Mouse (Mus musculus): ENCODE results near the gene Tceal3.
"Not testable (repeated sequence)": the region's sequence is repeated elsewhere in the genome, so short reads cannot be mapped to it uniquely, and the experiment has no call there.

The Tceal3 gene

DNA sequence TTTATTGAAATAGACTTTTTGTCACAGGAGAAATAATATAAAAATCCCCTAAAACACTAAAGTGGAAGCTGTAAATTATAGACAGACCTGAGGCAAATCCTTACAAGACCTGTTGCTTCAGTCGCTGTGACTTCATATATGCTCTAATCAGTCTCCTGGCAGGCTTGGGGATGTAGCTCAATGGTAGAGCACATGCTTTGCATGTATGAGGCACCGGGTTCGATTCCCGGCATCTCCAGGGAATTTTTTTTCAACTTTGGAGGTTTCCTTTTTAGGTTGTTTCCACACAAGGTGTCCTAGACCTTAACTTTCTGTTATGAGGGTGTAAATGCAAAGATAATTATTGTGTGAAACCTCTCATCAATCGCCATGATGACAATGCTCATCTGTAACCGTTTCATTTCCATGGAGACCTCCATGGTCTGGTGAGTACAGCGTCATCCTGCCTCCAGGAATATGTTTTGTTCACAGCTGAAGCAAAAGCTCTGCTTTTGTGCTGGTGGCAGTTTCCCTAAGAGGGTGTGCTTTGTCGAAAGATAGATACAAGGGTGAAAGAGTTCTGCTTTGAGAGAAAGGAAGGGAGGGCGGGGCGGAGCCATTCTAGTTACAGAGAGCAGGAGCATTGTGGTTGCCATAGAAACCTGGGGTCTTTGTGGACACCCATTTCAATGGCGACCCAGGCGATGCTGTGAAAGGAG, at the start of gene Tceal3:
Gene Tceal3 (plus strand): TSS at position 644 of the 698 bp plus-strand sequence.
- peak; percentile 69 to 74 for DNase-seq

DNA sequence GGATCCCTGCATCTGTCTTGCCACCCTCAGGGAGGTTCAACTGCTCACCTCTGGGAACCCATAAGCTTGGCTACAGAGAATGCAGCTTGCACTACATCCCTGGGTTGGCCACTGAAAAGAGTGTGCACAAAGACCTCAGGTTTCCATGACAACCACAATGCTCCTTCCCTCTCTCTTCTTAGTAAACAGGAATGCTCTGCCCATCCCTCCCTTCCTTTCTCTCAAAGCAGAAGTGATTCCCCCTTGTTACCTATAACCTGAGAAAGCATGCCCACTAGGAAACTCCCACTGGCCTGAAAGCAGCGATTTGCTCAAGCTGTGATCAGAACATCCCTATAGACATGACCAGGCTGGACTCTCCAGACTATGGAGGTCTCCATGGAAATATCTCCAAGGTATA, 46.7 kb upstream of the Tceal3 start, which contains the start of gene Kir3dl2:
Gene Kir3dl2 (minus strand): TSS at position 101 of the 400 bp plus-strand sequence.
- not testable (repeated sequence) for DNase-seq

DNA sequence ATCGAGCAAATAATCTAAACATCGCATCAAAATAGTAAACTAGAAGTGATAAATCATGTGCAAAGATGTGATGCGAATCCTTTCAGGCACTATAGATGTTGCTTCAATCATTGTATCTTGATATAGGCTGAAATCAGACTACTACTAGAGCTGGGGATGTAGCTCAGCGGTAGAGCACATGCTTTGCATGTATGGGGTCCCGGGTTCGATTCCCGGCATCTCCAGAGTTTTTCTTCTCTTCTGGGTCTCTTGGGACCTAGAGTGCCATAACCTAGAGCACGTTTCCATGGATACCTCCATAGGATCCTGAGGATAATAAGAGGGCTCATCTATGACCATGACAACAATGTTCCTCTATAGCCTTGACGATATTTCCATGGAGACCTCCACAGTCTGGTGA, 21.5 kb upstream of the Tceal3 start:
- not testable (repeated sequence) for DNase-seq

DNA sequence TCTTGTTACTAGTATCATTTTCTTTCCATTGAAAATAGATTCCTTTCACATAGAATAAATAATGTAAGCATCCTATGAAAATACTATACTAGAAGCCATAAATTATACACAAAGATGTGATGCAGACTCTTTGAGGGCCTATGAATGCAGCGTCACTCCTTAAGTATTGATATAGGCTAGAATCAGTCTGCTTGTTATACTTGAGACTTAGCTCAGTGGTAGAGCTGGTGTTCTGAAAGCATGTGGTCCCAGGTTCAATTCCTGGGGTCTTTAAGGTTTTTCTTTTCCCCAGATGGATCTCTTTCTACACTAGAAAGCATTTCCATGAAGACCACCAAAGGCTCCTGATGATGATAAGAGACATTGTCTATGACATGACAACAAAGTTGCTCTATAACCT, 6.0 kb upstream of the Tceal3 start:
- DNase-seq, result no peak

DNA sequence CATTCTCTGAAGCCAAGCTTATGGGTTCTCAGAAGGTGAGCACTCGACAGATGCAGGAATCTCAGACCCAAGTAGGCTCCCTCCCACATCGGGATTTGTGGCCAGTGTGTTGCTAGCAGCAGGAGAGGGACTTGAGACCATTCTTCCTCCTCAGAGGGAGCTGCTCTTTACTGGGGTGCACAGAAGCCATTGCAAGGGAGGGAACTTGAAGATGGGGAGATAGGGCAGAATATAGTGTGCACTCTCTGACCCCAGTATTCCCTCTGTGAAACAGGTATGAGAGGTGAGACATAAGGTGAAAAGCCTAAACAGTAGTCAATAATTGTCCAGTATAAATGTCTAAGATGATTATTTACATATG, 235 bp downstream of the Tceal3 start:
- DNase-seq, result no peak

DNA sequence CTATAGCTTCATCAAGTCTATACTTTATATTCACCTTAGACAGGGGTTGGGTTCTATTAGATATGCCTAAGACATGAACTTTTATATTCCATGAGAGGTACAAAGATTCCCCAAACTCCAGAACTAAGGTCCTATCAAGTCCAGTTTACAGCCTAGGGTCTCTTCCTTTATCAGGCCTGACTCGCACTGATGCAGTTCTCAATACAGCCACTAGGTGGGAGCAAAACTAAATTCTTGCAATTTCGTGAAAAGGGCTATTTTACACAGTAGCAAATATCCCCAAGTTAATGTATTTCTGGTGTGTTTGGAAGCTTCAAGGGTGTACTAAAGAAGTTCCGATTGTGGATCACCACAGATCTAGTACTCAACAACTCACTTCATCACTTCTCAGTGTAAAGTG, 8.8 kb downstream of the Tceal3 start:
- DNase-seq, result peak; percentile 60 to 74

DNA sequence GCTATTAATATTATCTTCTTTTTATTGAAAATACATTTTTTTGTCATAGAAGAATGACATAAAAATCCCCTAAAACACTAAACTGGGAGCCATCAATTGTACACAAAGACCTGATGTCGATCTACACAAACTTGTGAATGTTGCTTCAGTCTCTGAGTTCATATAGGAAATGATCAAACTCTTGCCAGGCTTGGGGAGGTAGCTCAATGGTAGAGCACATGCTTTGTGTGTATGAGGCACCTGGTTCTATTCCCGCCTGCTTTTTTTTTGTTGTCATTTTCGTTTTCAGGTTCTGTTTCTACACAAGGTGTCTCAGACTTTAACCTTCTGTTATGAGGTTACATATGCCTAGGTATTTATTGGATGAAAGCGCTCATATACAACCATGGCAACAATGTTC, 16.3 kb downstream of the Tceal3 start:
- no peak for DNase-seq

DNA sequence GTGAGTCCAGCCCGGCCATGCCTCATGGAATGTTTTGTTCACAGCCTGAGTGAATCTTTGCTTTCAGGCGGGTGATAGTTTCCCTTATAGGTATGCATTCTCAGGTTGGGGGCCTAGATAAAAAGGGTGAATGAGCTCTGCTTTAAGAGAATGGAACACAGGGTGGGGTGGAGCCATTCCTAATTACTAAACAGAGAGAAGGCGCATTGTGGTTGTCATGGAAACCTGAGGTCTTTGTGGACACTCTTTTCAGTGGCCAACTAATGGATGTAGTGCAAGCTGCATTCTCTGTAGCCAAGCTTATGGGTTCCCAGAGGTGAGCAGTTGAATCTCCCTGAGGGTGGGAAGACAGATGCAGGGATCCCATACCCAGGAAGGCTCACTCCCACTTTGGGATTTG, 16.8 kb downstream of the Tceal3 start:
- DNase-seq, result no peak

DNA sequence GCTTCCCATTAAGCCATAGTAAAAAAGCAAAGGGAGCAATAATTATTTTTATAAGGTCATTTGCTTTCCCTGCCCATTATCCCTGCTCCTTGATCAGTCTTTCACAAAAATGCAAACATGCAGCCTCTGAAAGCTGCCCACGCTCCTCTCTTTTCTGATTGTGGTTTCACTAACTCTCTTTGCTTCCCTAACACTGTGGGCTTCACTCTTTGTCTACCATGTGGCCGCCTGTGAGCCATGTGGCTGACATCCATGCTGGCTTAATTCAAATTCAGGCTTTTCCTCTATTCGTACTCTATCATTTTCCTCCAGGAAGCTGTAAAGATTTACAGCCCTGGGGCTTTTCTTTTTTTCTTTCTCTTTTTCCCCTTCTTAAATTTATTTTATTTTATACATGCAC, 20.7 kb downstream of the Tceal3 start:
- peak in 1 of 2 experiments; percentile 3 for DNase-seq

DNA sequence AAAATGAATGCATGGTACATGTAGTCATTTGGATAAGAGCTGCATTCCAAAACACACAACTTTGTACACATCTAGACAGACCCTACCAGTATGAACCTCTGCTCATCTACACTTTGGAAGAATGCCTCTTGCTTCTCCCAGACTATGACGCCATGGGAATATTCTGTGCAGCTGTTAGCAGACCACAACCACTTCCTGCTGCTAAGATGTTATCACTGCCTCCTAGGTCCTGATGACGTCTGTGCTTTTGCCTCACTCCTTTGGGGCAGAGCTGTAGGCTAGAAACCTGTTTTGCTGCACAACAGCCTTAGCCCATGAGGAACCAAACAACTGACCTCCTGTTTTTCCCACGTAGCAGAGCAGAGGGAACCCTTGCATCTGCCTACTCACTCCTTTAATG, 25.2 kb downstream of the Tceal3 start:
- DNase-seq, result not testable (repeated sequence)

DNA sequence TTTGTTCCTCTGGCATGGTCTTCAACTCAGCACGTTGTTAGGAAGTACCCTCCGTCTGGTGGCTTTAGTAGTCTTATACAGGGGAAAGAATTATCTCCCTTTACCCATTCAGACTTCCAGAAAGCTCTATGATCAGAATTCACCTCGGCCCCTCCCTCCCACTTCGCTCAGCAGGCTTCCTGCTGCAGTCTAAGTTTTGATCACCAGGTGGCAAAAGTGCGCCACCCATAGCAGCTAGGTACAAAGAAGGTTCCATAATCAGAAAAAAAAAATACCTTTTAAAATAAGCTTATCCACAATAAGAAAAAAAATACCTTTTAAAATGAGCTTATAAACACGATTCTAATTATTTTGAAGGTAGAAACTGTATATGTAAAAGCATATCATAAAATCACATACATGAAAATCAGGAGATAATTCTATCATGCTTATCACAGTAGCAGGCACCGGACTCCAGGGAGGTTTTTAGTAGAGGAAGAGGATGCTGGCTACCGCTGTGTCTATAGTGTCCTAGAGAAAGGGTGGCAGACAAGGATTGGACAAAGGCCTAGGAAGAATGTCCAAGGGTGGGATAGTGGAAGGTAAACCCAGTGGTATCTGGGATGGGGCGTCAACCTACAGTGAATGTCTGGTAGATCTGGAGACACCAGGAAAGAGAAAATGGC, 34.4 kb downstream of the Tceal3 start:
- peak; percentile 33 to 68 for DNase-seq

DNA sequence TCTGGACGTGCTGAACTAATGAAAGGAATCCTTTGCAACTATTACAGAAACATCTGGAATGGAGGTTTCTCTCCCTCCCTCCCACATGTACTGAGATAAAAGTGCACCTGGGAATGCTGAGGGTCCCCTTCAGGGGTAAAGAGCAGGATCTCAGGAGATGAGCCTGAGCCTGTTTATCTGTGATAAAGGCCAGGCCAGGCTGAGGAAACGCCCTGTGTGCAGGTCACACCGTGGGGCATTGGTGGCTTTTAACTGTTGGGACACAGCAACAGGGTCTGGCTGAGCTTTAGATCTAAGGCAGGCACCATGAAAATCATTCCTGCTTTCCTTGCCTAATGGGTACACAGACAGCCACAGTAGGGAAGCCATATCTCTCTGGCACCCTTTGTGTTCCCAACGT, 35.3 kb downstream of the Tceal3 start:
- DNase-seq, result no peak

DNA sequence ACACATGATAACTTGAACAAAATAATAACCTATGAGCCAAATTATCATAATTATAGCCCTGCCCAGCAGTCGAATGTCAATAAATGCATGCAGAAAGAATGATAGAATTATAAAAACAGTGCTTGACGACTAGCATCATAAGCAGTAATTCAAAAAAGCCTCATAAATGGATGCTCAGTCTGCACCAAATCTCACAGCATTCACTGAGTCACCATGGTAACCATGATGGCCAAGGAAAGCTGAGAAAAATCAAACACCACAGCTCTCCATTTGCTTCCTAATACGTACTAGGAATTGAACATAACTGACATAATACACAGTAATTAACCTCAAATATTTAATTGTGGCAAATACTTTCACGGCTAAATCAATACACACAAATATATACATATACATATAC, 44.5 kb downstream of the Tceal3 start:
- DNase-seq, result no peak

DNA sequence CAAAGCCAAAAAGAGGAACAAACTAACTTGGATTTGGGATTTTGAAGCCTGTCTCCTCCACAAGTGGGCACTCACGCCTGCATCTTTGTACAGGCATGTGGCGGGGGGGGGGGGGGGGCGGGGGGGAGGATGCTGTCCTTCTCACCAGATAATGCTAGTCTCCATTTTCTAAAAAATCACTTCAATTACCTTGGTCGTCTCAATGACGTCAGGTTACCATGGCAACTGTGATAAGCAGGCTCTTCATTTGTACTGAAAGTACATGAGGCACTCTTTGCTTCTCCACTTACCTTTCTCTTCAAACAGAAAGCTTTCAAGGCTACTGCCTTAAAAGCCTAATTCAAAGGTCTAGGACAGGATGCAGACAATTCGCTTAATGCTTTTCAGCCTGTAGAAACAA, 49.1 kb downstream of the Tceal3 start:
- DNase-seq, result peak; percentile 37 to 40

DNA sequence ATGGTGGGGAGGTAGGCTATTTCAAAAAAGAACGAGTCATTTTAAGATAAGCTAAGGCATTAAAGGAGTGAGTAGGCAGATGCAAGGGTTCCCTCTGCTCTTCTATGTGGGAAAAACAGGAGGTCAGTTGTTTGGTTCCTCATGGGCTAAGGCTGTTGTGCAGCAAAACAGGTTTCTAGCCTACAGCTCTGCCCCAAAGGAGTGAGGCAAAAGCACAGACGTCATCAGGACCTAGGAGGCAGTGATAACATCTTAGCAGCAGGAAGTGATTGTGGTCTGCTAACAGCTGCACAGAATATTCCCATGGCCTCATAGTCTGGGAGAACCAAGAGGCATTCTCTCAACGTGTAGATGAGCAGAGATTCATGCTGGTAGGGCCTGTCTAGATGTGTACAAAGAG, 55.2 kb downstream of the Tceal3 start:
- not testable (repeated sequence) for DNase-seq

DNA sequence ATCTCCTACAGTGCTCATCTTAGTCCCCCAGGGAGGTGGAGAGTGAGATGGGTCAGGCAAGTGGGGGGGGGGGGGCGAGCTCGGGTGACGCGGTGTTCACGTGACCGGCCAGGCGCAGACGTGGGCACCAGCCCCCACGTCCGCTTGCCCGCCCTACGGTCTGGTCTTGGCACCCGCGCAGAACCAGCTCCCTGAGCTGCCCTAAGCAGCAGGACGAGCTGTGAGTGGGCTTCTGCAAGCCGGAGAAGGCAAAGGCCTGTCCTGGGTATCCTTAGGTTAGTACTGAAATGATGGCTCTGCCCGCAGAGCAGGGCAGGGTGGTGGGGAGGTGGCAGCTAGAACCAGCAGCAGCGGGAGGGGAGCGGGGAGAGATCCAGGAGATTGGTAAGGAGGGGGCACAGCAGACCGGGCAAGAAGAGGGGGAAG, 75.7 kb downstream of the Tceal3 start:
- peak; percentile 72 to 77 for DNase-seq

DNA sequence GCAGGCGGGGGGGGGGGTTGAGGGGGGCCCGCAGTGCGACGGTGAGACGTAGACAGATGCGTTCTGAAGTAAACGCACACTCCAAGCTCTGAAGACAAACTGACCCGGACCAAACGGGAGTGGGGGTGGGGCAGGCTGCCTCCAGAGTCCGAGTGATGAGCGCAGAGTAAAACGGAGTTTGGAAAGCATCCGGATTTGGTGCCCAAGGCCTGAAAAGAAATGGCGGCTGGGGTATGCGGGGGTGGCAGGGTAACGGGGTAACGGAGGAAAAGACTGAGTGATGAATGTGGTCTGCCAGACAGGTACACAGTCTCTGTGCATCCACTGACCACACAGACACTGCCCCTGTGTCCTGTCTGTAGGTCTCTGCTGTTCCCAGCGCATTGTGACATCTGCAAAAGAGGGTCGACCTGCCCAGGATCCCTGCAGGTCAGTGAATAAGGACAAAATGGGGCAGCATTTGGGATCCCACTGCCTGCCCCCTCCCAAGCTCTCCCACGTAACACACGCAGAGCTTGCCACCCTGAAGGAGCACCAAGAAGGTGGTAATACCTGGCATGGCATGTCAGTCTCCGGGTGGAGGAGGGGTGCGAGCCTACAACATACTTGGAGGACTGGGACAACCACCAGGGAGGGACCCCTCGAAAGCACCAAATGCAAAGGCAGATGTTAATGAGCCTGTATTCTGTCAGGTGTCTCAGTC, 76.3 kb downstream of the Tceal3 start:
- peak; percentile 58 to 64 for DNase-seq

DNA sequence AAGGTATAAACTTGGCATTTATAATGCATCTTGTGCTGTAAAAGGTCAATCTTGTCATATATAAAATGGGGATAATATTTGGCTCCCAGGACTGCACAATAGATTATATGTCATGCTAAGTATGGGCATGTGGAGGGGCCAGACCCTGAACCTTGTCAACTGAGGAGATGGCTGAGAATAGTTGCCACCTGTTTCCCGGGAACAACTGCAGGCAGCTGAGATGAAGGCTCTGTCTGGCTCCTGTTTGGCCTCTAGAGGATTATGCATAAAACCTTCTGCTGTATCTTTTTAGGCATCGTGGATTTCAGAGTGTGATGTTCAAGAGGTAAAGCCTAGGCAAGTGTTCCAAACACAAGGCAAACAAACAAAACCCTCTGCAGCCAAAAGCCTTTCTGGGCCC, 78.2 kb downstream of the Tceal3 start:
- no peak for DNase-seq

DNA sequence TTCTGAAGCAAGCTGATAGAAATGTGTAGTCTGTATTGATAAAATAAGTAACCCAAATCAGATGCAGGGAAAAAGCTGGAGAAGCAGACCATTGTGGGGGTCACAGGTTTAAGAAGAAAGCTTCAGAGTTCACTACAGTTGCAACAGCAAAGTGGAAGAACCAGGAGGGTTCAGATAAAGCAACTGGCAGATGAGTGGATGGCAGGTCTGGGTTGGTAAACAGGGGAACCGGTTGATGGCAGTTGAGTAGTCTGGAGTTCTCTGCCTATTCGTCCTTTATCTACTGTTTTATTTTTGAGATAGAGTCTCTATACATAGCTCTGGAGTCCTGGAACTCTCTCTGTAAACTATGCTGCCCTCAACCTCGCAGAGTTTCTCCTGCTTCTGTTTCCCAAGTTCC, 90.3 kb downstream of the Tceal3 start:
- no peak for DNase-seq

DNA sequence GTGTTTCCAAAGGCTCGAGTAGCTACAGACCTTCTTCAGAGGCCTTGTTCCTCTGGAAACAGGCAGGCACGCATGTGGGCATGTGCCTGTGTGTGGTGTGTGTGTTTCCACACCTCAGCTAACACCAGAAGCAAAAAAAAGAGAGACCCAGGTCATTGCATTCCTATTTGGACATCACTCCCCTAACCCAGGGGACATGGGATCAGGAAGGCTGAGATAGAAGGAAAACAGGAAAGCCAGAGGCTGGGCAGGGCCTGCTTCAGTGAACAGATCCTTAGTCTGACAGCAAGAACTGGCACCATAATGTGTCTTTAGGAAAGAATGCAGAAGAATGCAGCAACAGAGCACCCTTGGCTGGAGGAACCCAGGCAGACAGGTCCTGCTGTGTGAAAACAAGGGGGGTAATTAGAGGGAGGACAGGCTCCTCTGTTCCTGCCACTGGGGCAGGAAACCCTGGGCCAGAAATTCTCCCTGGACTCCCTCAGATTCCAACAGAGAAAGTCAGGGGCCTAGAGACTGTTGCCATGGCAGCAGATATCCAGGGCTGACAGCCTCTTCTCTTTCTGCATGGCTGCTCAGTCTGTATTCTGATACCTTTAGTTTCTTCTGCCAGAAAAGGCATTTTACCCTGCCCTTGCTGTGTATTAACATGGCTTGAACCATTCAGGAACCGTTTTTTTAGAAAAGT, 101.1 kb downstream of the Tceal3 start:
- DNase-seq, result not testable (repeated sequence)

DNA sequence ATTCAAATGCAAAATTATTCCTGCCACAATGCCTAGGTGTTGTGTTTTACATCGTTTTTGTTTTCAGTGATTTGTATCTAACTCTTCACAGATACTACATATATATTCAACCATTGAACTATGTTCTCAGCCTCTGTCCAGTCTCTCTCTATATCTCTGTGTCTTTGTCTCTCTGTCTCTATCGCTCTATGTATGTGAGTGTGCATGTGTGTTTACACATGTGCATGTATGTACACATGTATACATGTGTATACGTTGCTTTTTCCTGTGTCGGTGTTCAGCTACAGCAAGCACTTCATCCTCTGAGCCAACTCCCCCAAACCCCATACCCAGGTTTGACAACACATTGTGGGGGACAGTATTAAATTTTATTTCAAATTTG, 101.6 kb downstream of the Tceal3 start:
- peak in 1 of 2 experiments; percentile 8 for DNase-seq

DNA sequence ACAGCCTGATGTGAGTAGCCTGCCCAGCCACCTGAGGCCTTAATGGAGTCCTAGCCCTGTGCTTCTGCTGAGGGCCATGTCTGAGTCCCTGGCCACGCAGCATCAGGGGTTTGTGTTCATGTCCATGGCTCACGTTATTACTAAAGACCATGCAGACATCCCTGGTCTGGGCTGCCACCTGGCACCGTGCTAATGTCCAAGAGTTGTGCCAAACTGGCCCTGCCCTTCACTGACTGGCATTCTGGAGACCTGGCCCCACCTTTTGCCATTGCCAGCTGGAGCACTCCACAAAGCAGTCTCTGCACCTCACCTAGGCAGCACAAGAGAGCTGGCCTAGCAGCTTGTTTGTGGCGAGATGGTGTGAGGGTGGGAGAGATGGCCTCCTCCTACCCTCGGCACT, 102.6 kb downstream of the Tceal3 start:
- DNase-seq, result peak; percentile 58 to 62

DNA sequence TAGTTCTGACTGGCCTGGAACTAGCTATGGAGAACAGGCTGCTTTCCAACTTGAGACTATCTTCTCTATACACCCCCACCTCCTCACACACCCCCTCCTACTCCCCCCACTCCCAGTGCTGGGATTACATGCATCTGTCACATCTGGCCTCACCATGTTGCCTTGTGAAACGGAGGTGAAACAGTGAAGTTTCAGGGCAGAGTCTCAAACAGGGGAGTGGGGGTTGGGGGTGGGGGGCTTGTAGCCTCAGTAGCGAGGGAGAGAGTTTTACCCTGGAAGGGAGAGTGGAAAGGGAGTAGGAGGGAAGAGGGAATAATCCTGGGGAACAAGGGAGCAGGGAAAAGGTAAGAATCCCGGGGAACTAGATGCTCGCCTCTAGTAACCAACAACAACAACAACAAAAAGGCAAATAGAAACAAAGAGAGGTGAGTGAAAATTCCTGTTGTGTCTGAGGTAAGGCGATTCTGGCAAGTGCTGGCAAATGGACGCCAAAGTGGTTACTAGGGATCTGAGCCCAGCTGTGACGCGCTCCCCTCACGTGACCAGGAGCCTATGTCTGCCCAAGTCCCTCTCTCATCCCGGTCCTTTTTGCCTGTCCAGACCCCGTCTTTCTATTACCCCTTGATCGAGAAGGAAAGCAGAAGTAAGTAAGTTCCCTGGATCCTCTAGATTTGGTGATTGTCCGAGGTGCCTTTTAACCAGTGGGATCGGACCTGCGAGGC, 117.0 kb downstream of the Tceal3 start, which contains the start of gene Tceal1:
Gene Tceal1 (plus strand): TSS at position 537 of the 722 bp plus-strand sequence.
- peak; percentile 83 to 86 for DNase-seq

Data from cerebellum, postnatal 14 days (tissue).